Mouse (Mus musculus): ENCODE measurements around the gene Wdr26. TPM values are rescaled to one million over a fixed set of nuclear protein-coding genes. Genes with fewer than 3 reads are reported as not detected.

Wdr26 gene
- polyA plus RNA-seq, 1 experiment = 96.3 TPM

DNA sequence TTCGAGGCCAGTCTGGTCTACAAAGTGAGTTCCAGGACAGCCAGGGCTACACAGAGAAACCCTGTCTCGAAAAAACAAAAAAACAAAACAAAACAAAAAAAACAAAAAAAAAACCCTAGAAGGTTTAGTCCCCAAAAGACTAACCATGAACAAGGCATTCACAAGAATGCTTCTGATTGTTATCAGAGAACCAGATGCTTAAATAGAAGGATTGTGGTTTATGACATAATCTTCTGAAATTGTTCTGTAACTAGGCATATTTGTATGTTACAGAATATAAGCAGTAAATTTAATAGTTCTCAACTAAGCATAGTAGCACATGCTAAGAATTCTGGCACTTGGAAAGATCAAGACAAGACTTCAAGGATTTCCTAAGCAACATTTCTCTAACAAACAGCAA, 87.7 kb downstream of the Wdr26 start:
- no peak for TF ChIP-seq CTCF (IDR thresholded peaks at IDR 0.05; ENCODE audit: control insufficient read depth, insufficient read depth, insufficient replicate concordance, low read depth, low read length)
- TF ChIP-seq POLR2A (IDR thresholded peaks at IDR 0.05; ENCODE audit: control insufficient read depth, low read depth, low read length) = no peak
- Histone ChIP-seq H3K27me3 (ENCODE audit: control insufficient read depth, insufficient read depth, low read length) (no peaks in the 10 kb centered on the region), H3K4me3 (ENCODE audit: control insufficient read depth, low read depth, low read length) (no peak overlapping the region), H3K36me3 (ENCODE audit: control insufficient read depth, insufficient read depth, low read length) (peaks cover 4% of the 10 kb centered on the region; the same call in 1 of the 2 replicates), H3K27ac (ENCODE audit: control insufficient read depth, insufficient read depth, low read depth, low read length) (no peak overlapping the region), H3K4me1 (ENCODE audit: control insufficient read depth, insufficient read depth, low read length) (no peaks in the 10 kb centered on the region)

Other genes with a start within 250 kb of the Wdr26 start
- 60.1 and 63.9 TPM in 2 replicates for gene Ephx1, start 191.1 kb downstream of the Wdr26 start, polyA plus RNA-seq (2012; rRNA removed)
- not detected in 2 replicates for gene 9130409I23Rik, start 160.8 kb downstream of the Wdr26 start, polyA plus RNA-seq (2012; rRNA removed)
- gene Nvl, start 67.8 kb downstream of the Wdr26 start, polyA plus RNA-seq (2012; rRNA removed) = 5.2 and 6.2 TPM in 2 replicates
- 5.5 and 6.0 TPM in 2 replicates for gene Cnih4, start 67.3 kb downstream of the Wdr26 start, polyA plus RNA-seq (2012; rRNA removed)
- 0.13 and 0.27 TPM in 2 replicates for gene Cnih3, start 140.6 kb upstream of the Wdr26 start, polyA plus RNA-seq (2012; rRNA removed)

All from testis, adult 2 months (tissue).